Mouse (Mus musculus) CH12F3 (cell line): Measurements from ENCODE around the gene Opa3.

Experiments
- in situ Hi-C: fragments of 300-500 bp; cut with MboI; formaldehyde crosslinking; loops from 2 replicates; pipeline ENCODE4 v1.14.3; 2020; ENCODE audit warnings: low sequenced_read_pairs

The Opa3 gene

DNA sequence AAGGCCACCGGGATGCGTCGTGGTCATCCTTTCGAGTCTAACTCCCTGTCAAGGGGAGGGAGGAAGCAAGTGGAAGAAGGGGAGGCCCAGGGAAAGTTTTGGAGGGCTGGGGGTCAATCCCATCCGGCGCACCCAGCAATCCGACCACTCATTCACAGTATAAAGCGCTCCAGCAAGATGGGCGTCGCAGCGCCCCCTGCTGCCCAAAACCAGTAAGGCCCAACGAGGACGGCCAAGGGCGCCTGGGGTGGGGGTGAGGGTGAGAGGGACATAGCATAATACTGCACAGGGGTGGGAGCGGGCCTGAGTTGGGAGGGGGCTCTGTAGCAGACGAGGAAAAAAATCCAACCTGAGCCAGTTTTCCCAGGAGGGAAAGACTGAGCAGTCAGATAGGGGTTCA lies 75.6 kb downstream of the Opa3 start:
- in situ Hi-C loops, result no loop called here

DNA sequence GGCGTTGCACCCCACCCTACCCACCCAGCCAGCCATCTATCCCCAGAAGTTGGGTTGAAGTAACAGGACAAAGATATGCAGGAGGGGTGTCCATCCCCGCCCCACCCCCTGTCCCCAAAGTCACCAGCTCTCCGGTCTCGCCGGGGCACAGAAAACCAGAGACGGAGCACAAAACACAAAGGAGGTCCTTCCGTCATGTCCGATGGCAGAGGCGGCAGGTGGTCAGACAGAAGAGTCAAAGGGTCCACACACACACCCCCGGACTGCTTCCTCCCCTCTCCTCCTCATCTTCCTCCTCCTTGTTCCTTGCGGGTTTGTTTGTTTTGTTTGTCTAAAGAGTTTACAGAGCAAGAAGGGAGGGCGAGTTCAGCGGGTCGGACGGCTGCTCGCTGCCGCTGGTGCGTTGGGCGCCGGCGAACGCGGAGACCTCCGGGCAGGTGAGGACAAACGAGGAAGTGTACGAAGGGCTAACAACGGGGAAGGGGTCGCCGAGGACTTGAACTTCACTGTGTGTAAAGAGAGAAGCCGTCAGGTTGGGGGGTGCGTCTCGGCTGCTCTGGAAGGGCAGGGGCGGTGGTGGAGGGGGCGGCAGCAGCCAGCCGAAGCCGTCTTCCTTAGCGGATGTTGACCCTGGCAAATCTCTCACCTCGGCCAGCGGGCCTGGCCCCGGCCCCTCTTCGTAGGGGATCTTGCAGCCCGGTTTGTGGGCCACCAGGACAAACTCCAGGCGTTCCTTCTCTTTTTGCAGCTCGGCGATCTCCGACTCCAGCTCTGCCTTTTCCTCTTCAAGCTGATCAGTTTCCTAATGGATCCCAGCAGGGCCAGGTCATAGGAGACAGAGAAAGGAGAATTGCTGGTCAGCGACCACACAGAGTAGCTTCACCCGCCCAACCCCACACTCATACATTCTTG lies 76.6 kb downstream of the Opa3 start:
- in situ Hi-C loops, result loop anchor here (5.0 kb wide), 1 partner anchor 38 kb away; the partner anchor contains the start of gene Ercc1

DNA sequence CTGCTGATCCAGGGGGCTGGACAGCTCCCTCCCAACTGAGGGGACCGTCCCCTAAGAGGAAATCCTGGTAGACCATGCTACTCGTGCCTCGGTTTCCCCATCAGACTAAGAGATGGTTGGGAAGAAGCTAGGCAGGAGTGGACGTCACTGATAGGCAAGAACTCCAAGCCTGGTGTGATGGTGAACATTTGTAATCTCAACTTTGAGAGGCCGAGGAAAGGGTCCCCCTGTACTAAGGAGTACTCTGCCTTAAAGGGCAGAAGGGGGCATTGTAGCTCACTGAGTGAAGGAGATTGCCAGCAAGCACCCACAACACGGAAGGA lies 77.2 kb downstream of the Opa3 start:
- in situ Hi-C loops, result loop anchor here (5.0 kb wide), 1 partner anchor 37 kb away; the partner anchor contains the start of gene Ercc1
